Mouse (Mus musculus) testis, adult 2 months (tissue): ENCODE measurements around the gene Olfr427.

Source experiments
- CTCF ChIP-seq: fragments of 200-500 bp; IDR thresholded peaks from 2 replicates; pipeline ENCODE4 v1.5.1; 2012; ENCODE audit warnings: low read depth, mild to moderate bottlenecking, inconsistent platforms, low read length, moderate library complexity; ENCODE audit not compliant: control insufficient read depth, insufficient read depth, insufficient replicate concordance
- POLR2A ChIP-seq: fragments of 200-500 bp; IDR thresholded peaks from 2 replicates; pipeline ENCODE4 v1.6.1; 2012; ENCODE audit warnings: low read depth, mild to moderate bottlenecking, inconsistent platforms, low read length, moderate library complexity; ENCODE audit not compliant: control insufficient read depth

GRCm38 (mm10) chr1:174103735-174104134 is 7.0 kb downstream of the Olfr427 start:
- no peak for TF ChIP-seq CTCF
- TF ChIP-seq POLR2A: no peak
